Mouse (Mus musculus) neural tube, embryonic 14.5 days (tissue): ENCODE results near the gene Lpin3. TPM values are rescaled to one million over a fixed set of nuclear protein-coding genes. Genes with fewer than 3 reads are reported as not detected.

Experiments used
- ATAC-seq: fragments of 200-750 bp; cut with Nextera tagmentation; 2 replicates; pipeline ENCODE4 v1.8.0; 2017; ENCODE audit warnings: low read depth, mild to moderate bottlenecking, moderate TSS enrichment, moderate library complexity
- H3K27ac ChIP-seq: fragments of 300-500 bp; sonication (generic); 2 replicates; pipeline ENCODE4 v1.5.1; 2014; ENCODE audit warnings: low read depth, mild to moderate bottlenecking, control low read depth, low read length, moderate library complexity, mixed read lengths
- H3K27me3 ChIP-seq: fragments of 300-500 bp; sonication (generic); 2 replicates; pipeline ENCODE4 v1.6.1; 2014; ENCODE audit warnings: low read length; ENCODE audit not compliant: control insufficient read depth, insufficient read depth
- H3K36me3 ChIP-seq: fragments of 300-500 bp; sonication (generic); 2 replicates; pipeline ENCODE4 v1.6.1; 2014; ENCODE audit warnings: low read length, mixed read lengths; ENCODE audit not compliant: control insufficient read depth, insufficient read depth
- H3K4me1 ChIP-seq: fragments of 300-500 bp; sonication (generic); 2 replicates; pipeline ENCODE4 v1.6.1; 2014; ENCODE audit warnings: low read length; ENCODE audit not compliant: control insufficient read depth, insufficient read depth
- H3K4me2 ChIP-seq: fragments of 300-500 bp; sonication (generic); 2 replicates; pipeline ENCODE4 v1.6.1; 2014; ENCODE audit warnings: mild to moderate bottlenecking, low read depth, low read length, control low read depth
- H3K4me3 ChIP-seq: fragments of 300-500 bp; sonication (generic); 2 replicates; pipeline ENCODE4 v1.5.1; 2014; ENCODE audit warnings: low read depth, low read length, control low read depth, mixed read lengths
- H3K9ac ChIP-seq: fragments of 300-500 bp; sonication (generic); replicated peaks from 2 replicates; pipeline ENCODE4 v1.6.1; 2014; ENCODE audit warnings: low read depth, mild to moderate bottlenecking, control low read depth, low read length, mixed read lengths
- H3K9me3 ChIP-seq: fragments of 300-500 bp; sonication (generic); 2 replicates; pipeline ENCODE4 v1.6.1; 2016; ENCODE audit warnings: low read length; ENCODE audit not compliant: control insufficient read depth
- WGBS: fragments of 180-500 bp; shearing (Covaris S2); extraction: QIAGEN DNeasy Blood & Tissue Kit; methylation state at CpG from one replicate; pipeline ENCODE4 v1.1.7; 2014; 5-methylcytosine and 5-hydroxymethylcytosine counted together
- polyA plus RNA-seq: library from polyadenylated mRNA; unstranded; fragments of >200 nt; fragmentation: Nextera tagmentation; extraction: Ambion mirVana; gene quantifications from 2 replicates; pipeline ENCODE4 v1.2.1, GENCODE M21; 2014

Gene Lpin3
- polyA plus RNA-seq, 1 experiment from 2014 or later, result 0.43 TPM

- Histone ChIP-seq H3K4me3 (no peak overlapping the region), H3K36me3 (no peaks in the 10 kb centered on the region), H3K4me1 (no peaks in the 10 kb centered on the region), H3K27ac (no peak overlapping the region), H3K27me3 (no peaks in the 10 kb centered on the region), H3K9me3 (no peaks in the 10 kb centered on the region), H3K9ac (no peak overlapping the region), H3K4me2 (no peak overlapping the region)
- no peak for ATAC-seq
- 64% methylated on average over 4 of the region's 4 CpGs for WGBS
These were observed 54.0 kb downstream of the Lpin3 start for GRCm38 (mm10) chr2:160934451-160934850.

DNA sequence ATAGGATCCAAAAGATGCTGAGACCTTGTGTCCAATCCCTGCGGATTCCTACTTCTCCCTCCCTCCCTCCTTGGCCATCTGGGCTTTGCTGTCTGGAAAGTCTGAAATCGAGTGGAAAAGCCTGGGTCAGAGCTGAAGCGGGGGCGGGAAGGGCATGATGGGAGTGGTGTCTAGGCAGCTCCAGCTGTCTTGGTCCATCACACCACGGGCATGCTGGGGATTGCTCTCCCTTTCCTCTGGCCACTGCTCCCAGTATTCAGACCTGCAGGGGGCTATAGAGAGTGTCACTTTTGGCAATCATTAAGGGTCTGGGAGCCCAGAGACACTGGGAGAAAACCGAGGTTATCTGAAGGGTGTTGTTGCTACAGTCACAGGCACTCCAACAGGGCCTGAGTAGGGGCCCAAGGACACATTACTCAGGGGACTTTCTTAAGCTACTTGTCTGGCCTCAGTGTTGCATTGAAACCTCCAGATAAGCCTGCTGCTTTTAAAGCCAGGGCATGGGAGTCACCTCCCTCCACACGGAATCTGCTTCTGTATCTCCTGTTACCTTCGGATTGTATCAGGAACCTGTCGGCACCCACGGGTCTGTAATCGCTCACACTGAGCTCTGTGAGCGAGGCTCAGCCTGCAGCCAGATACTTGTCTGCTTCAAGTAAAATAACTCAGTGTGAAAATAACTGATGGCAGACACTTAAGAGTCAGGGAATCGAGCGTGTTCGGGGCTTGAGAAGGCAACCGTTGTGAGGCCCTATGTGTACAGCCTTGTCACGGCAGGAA lies 60.6 kb downstream of the Lpin3 start:
- Histone ChIP-seq H3K27ac (no peak overlapping the region), H3K36me3 (no peaks in the 10 kb centered on the region), H3K4me3 (no peak overlapping the region), H3K4me1 (no peaks in the 10 kb centered on the region), H3K27me3 (no peaks in the 10 kb centered on the region), H3K9me3 (no peaks in the 10 kb centered on the region), H3K9ac (no peak overlapping the region), H3K4me2 (no peak overlapping the region)
- WGBS, result 76% methylated on average over 17 of the region's 17 CpGs
- no peak for ATAC-seq

- no peak for ATAC-seq
- Histone ChIP-seq H3K36me3 (no peaks in the 10 kb centered on the region), H3K4me2 (no peak overlapping the region), H3K27me3 (no peaks in the 10 kb centered on the region), H3K4me3 (no peak overlapping the region), H3K27ac (no peak overlapping the region), H3K4me1 (no peaks in the 10 kb centered on the region), H3K9me3 (no peaks in the 10 kb centered on the region), H3K9ac (no peak overlapping the region)
- WGBS, result 70% methylated on average over 3 of the region's 3 CpGs
These were observed 62.0 kb downstream of the Lpin3 start for GRCm38 (mm10) chr2:160942443-160942842.

GRCm38 (mm10) chr2:160951595-160951994 lies 71.1 kb downstream of the Lpin3 start:
- Histone ChIP-seq H3K27me3 (no peaks in the 10 kb centered on the region), H3K36me3 (peaks cover 59% of the 10 kb centered on the region), H3K4me3 (no peak overlapping the region), H3K9ac (no peak overlapping the region), H3K9me3 (no peaks in the 10 kb centered on the region), H3K4me1 (no peaks in the 10 kb centered on the region), H3K4me2 (no peak overlapping the region), H3K27ac (no peak overlapping the region)
- 80% methylated on average over 4 of the region's 4 CpGs for WGBS
- no peak for ATAC-seq

- H3K27ac ChIP-seq, result no peak overlapping the region
- no peaks in the 10 kb centered on the region for H3K9me3 ChIP-seq
- peak; percentile 41; the same call in 1 of the 2 replicates for ATAC-seq
These were observed 72.8 kb downstream of the Lpin3 start for GRCm38 (mm10) chr2:160953131-160953873.

GRCm38 (mm10) chr2:160954541-160954940 lies 74.1 kb downstream of the Lpin3 start:
- 87% methylated on average over 3 of the region's 3 CpGs for WGBS
- no peak for ATAC-seq
- peaks cover 50% of the 10 kb centered on the region for H3K36me3 ChIP-seq
- no peak overlapping the region for H3K27ac ChIP-seq
- H3K4me2 ChIP-seq, result no peak overlapping the region
- H3K4me3 ChIP-seq, result no peak overlapping the region
- no peaks in the 10 kb centered on the region for H3K4me1 ChIP-seq
- no peaks in the 10 kb centered on the region for H3K9me3 ChIP-seq
- no peaks in the 10 kb centered on the region for H3K27me3 ChIP-seq
- H3K9ac ChIP-seq, result no peak overlapping the region

More at GRCm38 (mm10) chr2:160953131-160953873, 72.8 kb downstream of the Lpin3 start:
- no peaks in the 10 kb centered on the region for H3K4me1 ChIP-seq
- peaks cover 58% of the 10 kb centered on the region for H3K36me3 ChIP-seq
- H3K4me2 ChIP-seq, result no peak overlapping the region
- H3K9ac ChIP-seq, result no peak overlapping the region
- WGBS, result 78% methylated on average over 7 of the region's 7 CpGs
- no peaks in the 10 kb centered on the region for H3K27me3 ChIP-seq
- H3K4me3 ChIP-seq, result no peak overlapping the region

- no peaks in the 10 kb centered on the region for H3K9me3 ChIP-seq
- WGBS, result 83% methylated on average over 7 of the region's 7 CpGs
- no peak overlapping the region for H3K4me3 ChIP-seq
- H3K4me1 ChIP-seq, result no peaks in the 10 kb centered on the region
- H3K4me2 ChIP-seq, result no peak overlapping the region
- no peak overlapping the region for H3K27ac ChIP-seq
- no peaks in the 10 kb centered on the region for H3K27me3 ChIP-seq
- ATAC-seq, result no peak
- peaks cover 47% of the 10 kb centered on the region for H3K36me3 ChIP-seq
- H3K9ac ChIP-seq, result no peak overlapping the region
These were observed 74.9 kb downstream of the Lpin3 start for GRCm38 (mm10) chr2:160955331-160955730.
